Mouse (Mus musculus) testis, adult 2 months (tissue): ENCODE data around the gene Rab37. TPM values are rescaled to one million over a fixed set of nuclear protein-coding genes. Genes with fewer than 3 reads are reported as not detected.

Experiments
- H3K27ac ChIP-seq: fragments of 200-500 bp; 2 replicates; pipeline ENCODE4 v1.5.1; 2012; ENCODE audit warnings: low read depth, low read length; ENCODE audit not compliant: control insufficient read depth, insufficient read depth
- H3K27me3 ChIP-seq: fragments of 200-500 bp; 2 replicates; pipeline ENCODE4 v1.6.1; 2012; ENCODE audit warnings: mild to moderate bottlenecking, low read length, moderate library complexity; ENCODE audit not compliant: control insufficient read depth, insufficient read depth
- H3K36me3 ChIP-seq: fragments of 200-500 bp; 2 replicates; pipeline ENCODE4 v1.6.1; 2012; ENCODE audit warnings: mild to moderate bottlenecking, low read length; ENCODE audit not compliant: control insufficient read depth, insufficient read depth
- H3K4me1 ChIP-seq: fragments of 200-500 bp; 2 replicates; pipeline ENCODE4 v1.6.1; 2012; ENCODE audit warnings: low read length; ENCODE audit not compliant: control insufficient read depth, insufficient read depth
- H3K4me3 ChIP-seq: fragments of 200-500 bp; 2 replicates; pipeline ENCODE4 v1.5.1; 2012; ENCODE audit warnings: low read depth, mild to moderate bottlenecking, low read length, moderate library complexity, mixed read lengths; ENCODE audit not compliant: control insufficient read depth
- CTCF ChIP-seq: fragments of 200-500 bp; IDR thresholded peaks from 2 replicates; pipeline ENCODE4 v1.5.1; 2012; ENCODE audit warnings: low read depth, mild to moderate bottlenecking, inconsistent platforms, low read length, moderate library complexity; ENCODE audit not compliant: control insufficient read depth, insufficient read depth, insufficient replicate concordance
- POLR2A ChIP-seq: fragments of 200-500 bp; IDR thresholded peaks from 2 replicates; pipeline ENCODE4 v1.6.1; 2012; ENCODE audit warnings: low read depth, mild to moderate bottlenecking, inconsistent platforms, low read length, moderate library complexity; ENCODE audit not compliant: control insufficient read depth
- polyA plus RNA-seq: library from polyadenylated mRNA; depleted of rRNA; stranded (reverse); fragments of >200 nt; gene quantifications from 2 replicates; pipeline ENCODE4 v1.2.3, GENCODE M21; 2012; rRNA removed

Rab37 gene
- polyA plus RNA-seq, 1 experiment, result not detected

GRCm38 (mm10) chr11:115208126-115208525 is 116.9 kb downstream of the Rab37 start:
- H3K4me3 ChIP-seq, result no peak overlapping the region
- no peak for TF ChIP-seq CTCF
- TF ChIP-seq POLR2A, result no peak
- no peaks in the 10 kb centered on the region for H3K36me3 ChIP-seq
- no peaks in the 10 kb centered on the region for H3K27me3 ChIP-seq
- no peak overlapping the region for H3K27ac ChIP-seq
- H3K4me1 ChIP-seq, result no peaks in the 10 kb centered on the region

GRCm38 (mm10) chr11:115208776-115209732 is 117.8 kb downstream of the Rab37 start:
- Histone ChIP-seq H3K36me3 (no peaks in the 10 kb centered on the region), H3K4me1 (no peaks in the 10 kb centered on the region), H3K4me3 (no peak overlapping the region), H3K27me3 (no peaks in the 10 kb centered on the region), H3K27ac (no peak overlapping the region)
- no peak for TF ChIP-seq POLR2A

GRCm38 (mm10) chr11:115209958-115210357 is 118.7 kb downstream of the Rab37 start:
- Histone ChIP-seq H3K4me1 (no peaks in the 10 kb centered on the region), H3K27ac (no peak overlapping the region), H3K4me3 (no peak overlapping the region), H3K27me3 (no peaks in the 10 kb centered on the region), H3K36me3 (no peaks in the 10 kb centered on the region)
- TF ChIP-seq POLR2A (no peak), CTCF (no peak)

Other genes starting within 250 kb of the Rab37 start
- gene Gprc5c, start 240.3 kb upstream of the Rab37 start, polyA plus RNA-seq, result 0.36 and 2.6 TPM in 2 replicates
- gene Cd300a, start 201.4 kb upstream of the Rab37 start, polyA plus RNA-seq, result 0.06 and 0.17 TPM in 2 replicates
- 0.05 TPM in 1 of 2 replicates, not detected in the other for gene Cd300lb, start 157.0 kb upstream of the Rab37 start, polyA plus RNA-seq
- gene Cd300c, start 122.3 kb upstream of the Rab37 start, polyA plus RNA-seq, result not detected in 2 replicates
- 0.07 and 0.17 TPM in 2 replicates for gene Cd300ld, start 101.5 kb upstream of the Rab37 start, polyA plus RNA-seq
- gene Cd300c2, start 89.6 kb upstream of the Rab37 start, polyA plus RNA-seq, result 0.23 and 0.58 TPM in 2 replicates
- not detected in 2 replicates for gene Cd300ld2, start 75.2 kb upstream of the Rab37 start, polyA plus RNA-seq
- 0.32 TPM in 1 of 2 replicates, not detected in the other for gene Cd300ld4, start 64.4 kb upstream of the Rab37 start, polyA plus RNA-seq
- gene Cd300ld5, start 53.7 kb upstream of the Rab37 start, polyA plus RNA-seq, result 0.60 and 0.93 TPM in 2 replicates
- gene Cd300ld3, start 43.0 kb upstream of the Rab37 start, polyA plus RNA-seq, result 1.5 and 3.6 TPM in 2 replicates
- gene Cd300e, start 29.3 kb upstream of the Rab37 start, polyA plus RNA-seq, result not detected in 2 replicates
- gene Cd300lf, start 42.6 kb downstream of the Rab37 start, polyA plus RNA-seq, result 0.09 and 0.14 TPM in 2 replicates
- 21.2 and 29.7 TPM in 2 replicates for gene Slc9a3r1, start 71.9 kb downstream of the Rab37 start, polyA plus RNA-seq
- 7.5 and 9.0 TPM in 2 replicates for gene Tmem104, start 96.1 kb downstream of the Rab37 start, polyA plus RNA-seq
- 106 and 118 TPM in 2 replicates for gene Nat9, start 96.4 kb downstream of the Rab37 start, polyA plus RNA-seq
- gene Grin2c, start 175.8 kb downstream of the Rab37 start, polyA plus RNA-seq, result 1.2 and 1.5 TPM in 2 replicates
- 28.0 and 30.7 TPM in 2 replicates for gene Fdxr, start 185.6 kb downstream of the Rab37 start, polyA plus RNA-seq
- gene Fads6, start 206.2 kb downstream of the Rab37 start, polyA plus RNA-seq, result 6.4 and 7.0 TPM in 2 replicates
- 8.5 and 8.9 TPM in 2 replicates for gene Otop2, start 215.7 kb downstream of the Rab37 start, polyA plus RNA-seq
- 3.7 and 4.1 TPM in 2 replicates for gene Ush1g, start 230.6 kb downstream of the Rab37 start, polyA plus RNA-seq
- 0.17 and 0.40 TPM in 2 replicates for gene Otop3, start 243.3 kb downstream of the Rab37 start, polyA plus RNA-seq